Mouse (Mus musculus): ENCODE results near the gene Rgs6.

Gene Rgs6

DNA sequence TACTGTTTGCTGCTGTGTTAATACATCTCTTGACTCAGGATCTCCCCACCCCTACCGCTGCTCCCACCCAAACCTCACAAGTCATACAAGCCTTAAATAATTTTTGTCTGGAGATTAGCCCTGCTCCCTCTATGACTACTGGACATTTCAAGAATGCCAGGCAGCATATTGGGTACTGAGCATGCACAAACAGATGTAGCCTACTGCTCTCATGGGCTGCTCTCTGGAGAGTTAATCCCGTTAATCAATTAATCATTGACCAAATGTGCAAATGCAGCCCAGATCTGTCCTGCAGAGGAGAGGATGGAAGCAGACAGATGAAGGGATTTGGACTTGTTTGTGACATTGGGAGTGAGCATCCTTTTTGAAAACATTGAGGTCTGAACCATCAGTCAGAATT, at the start of gene Rgs6:
TSS of gene Rgs6 (plus strand) at position 276 of the 400 bp plus-strand sequence.
- peak; percentile 64 for DNase-seq

DNA sequence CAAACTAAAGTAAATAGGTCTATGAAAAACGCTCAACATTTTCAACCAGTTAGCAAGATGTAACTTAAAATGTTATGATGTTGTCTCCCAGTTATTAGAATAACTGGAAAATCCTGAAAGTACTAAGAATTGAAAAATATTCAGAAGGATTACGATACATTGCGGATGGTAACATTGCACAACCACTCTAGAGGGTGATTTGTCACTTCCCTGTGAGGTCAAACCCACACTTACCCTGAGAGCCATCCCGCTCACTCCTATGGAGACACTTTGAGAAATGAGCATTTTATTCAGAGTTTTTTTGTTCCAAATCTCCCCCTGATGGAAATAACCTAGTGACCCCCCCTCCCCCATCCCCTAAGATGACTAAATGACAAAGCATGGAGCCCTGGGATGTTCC, 41.0 kb upstream of the Rgs6 start:
- no peak for DNase-seq

- no peak for DNase-seq
Observed at GRCm38 (mm10) chr12:82549228-82549627, 38.9 kb upstream of the Rgs6 start.

DNA sequence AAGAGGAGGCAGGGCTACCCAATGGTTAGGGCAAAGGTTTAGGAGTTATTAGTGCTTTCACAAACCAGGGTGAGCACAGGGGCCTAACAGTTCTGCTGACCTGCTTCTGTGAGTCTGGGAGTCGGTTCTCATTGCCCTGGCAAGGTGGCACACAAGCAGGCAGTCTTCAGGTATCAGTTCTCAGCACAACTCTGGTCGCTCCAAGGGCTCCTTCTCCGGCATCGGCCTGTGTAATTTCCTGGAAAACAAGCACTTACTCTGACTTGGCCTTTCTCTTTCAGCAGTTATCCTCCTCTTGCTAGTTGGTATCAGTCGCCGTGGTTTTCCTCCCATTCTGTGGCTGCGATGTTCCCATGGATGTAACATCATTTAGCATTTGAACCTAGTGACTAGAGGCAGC, 38.0 kb upstream of the Rgs6 start:
- DNase-seq: no peak

DNA sequence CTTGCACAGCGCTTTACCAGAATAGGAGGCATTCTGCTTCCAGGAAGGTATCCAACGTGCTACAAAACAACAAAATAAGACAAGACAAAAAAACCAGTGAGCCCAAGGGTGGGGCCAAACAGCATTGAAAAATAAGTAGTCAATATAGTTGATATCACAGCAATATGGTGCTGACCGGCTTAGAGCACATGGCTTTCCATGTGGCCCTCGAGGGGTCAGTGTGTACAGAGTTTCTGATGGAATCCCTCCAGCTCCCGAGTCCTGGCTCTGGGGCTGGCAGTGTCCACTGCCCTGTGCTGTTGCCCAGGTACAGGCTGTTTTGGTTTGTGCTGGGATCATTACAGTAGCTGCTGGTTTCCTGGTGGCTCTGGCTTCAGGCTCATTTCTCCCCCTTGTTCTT, 35.7 kb upstream of the Rgs6 start:
- DNase-seq: no peak

GRCm38 (mm10) chr12:82562916-82563315, 25.2 kb upstream of the Rgs6 start:
- no peak for DNase-seq

DNA sequence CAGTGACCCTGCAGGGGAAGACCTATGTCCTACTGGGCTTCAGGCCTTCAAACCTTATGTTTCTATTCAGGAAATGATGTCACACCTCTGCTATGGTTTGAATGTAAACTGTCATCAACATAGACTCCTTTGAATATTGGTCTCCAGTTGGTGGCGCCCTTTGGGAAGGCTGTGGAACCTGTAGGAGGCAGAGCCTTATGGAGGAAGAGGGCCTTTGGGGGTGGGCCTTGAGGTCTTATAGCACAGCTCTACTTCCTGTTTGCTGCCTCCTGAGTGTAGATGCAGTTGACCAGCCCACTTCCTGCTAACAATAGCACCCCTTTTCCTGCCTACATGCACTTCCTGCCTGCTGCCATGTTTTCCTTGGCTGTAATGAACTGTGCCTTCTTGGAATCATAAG, 19.7 kb upstream of the Rgs6 start:
- DNase-seq: peak; percentile 11

- DNase-seq: no peak
Observed at GRCm38 (mm10) chr12:82572706-82573105, 15.4 kb upstream of the Rgs6 start.

DNA sequence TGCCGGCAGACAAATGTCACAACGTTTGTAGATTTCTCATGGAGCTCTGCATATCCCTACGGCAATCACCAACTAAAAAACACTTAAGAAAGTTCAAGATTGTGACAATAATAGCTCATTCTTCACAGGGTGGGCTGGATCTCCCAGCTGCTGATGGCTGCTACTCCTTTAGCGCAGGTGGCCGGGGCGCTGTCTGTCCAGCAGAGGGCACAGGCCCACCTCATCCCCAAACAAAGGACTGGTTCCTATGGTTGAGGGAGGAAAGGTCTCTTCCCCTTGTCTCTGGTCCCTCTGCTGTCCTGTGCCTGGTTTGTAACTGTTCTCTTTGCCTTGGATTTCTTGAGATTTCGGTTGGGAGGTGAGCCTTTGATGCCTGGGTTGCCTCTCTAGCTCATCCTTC, 1.5 kb upstream of the Rgs6 start:
- peak; percentile 48 for DNase-seq

DNA sequence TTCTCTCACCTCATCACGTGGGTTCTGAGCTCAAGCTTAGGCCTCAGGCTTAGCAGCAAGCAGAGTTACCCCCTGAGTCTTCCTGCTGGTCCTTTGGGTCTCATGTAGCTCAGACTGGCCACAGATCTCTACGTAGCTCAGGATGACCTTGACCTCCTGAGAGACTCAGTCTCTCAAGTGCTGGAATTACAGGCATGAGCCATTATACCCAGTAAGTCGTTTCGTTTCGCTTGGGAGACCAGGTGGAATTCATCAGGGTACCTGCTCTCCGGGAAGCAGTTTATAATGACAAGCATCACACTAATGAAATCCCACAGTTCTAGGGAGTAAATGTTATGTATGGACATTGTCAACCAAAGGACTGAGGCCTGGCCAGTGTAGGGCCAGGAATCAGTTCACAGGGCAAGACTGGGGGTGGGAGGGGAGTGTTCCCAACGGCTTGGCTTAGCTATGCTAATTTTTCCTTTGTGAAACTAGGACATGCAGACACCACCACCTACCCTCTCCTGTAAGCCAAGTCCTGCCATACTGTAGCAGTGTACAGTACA, 670 bp upstream of the Rgs6 start:
- DNase-seq: no peak

GRCm38 (mm10) chr12:82588846-82589630, 946 bp downstream of the Rgs6 start:
- peak; percentile 70 for DNase-seq

- DNase-seq: no peak
Observed at GRCm38 (mm10) chr12:82599011-82599410, 10.9 kb downstream of the Rgs6 start.

GRCm38 (mm10) chr12:82600406-82600805, 12.3 kb downstream of the Rgs6 start:
- peak; percentile 60 for DNase-seq

- no peak for DNase-seq
Observed at GRCm38 (mm10) chr12:82602823-82603222, 14.7 kb downstream of the Rgs6 start.

GRCm38 (mm10) chr12:82603308-82603707, 15.2 kb downstream of the Rgs6 start:
- DNase-seq: peak; percentile 55

DNA sequence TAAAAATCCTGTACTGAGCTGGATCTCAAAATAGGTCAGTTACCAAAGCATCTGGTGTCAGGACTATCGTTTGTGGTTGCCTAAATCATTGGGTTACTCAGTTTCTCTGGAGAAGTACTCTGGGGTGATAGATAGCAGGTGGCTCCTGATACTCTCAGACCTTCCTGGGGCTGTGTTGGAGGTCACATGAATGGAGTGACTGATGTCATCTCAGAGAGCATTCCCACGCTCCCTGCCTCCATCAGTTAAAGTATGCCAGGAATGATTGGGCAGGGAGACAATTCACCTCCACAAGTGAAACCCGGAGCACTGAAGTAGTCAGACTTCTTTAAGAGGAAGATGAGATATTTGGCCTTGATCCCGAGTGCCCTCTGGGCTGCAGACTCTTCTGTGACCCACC, 15.9 kb downstream of the Rgs6 start:
- no peak for DNase-seq

GRCm38 (mm10) chr12:82612769-82613660, 24.9 kb downstream of the Rgs6 start:
- no peak for DNase-seq

GRCm38 (mm10) chr12:82616486-82616812, 28.4 kb downstream of the Rgs6 start:
- no peak for DNase-seq

GRCm38 (mm10) chr12:82616813-82617681, 29.0 kb downstream of the Rgs6 start:
- DNase-seq: peak; percentile 66

GRCm38 (mm10) chr12:82617682-82618370, 29.7 kb downstream of the Rgs6 start:
- no peak for DNase-seq

- no peak for DNase-seq
Observed at GRCm38 (mm10) chr12:82640441-82640840, 52.3 kb downstream of the Rgs6 start.

DNA sequence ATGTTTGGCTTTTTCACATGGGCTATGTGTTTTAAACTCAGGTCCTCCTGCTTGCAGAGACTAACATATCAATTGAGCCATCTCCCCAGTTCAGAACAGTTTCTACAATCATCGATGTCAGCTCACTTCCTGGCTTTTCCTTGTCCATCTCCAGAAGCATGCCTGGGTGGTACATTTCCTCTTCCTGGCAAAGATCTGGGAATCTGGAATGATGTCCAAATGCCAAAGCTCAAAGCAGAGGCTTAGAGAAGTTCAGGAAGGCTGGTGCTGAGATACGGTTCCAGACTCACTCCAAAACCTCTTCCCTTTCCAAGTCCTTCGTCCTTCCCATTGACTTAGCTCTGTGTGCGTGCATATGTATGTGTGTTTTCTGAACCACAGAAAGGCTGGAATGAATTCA, 59.8 kb downstream of the Rgs6 start:
- no peak for DNase-seq
